Mouse (Mus musculus) liver, adult 2 months (tissue): Measurements from ENCODE around the gene Tmem121b. TPM values are rescaled to one million over a fixed set of nuclear protein-coding genes. Genes with fewer than 3 reads are reported as not detected.
A peak's percentile ranks its signal among the peaks of the same experiment; 100 is the strongest.

Source experiments
- DNase-seq: peaks from one replicate; pipeline ENCODE4 v3.0.0-alpha.2; 2011; ENCODE audit warnings: low read depth, low spot score; ENCODE audit errors: extremely low read depth
- H3K27ac ChIP-seq: fragments of 200-500 bp; replicated peaks from 2 replicates; pipeline ENCODE4 v1.5.1; 2012; ENCODE audit warnings: low read depth, mild to moderate bottlenecking, control low read depth, inconsistent platforms, low read length; ENCODE audit not compliant: insufficient read depth
- H3K27me3 ChIP-seq: fragments of 200-500 bp; 2 replicates; pipeline ENCODE4 v1.6.1; 2012; ENCODE audit warnings: mild to moderate bottlenecking, moderate library complexity, low read length, inconsistent platforms; ENCODE audit not compliant: control insufficient read depth, insufficient read depth
- H3K36me3 ChIP-seq: fragments of 200-500 bp; 2 replicates; pipeline ENCODE4 v1.6.1; 2012; ENCODE audit warnings: low read length, inconsistent platforms; ENCODE audit not compliant: control insufficient read depth, insufficient read depth
- H3K4me1 ChIP-seq: fragments of 200-500 bp; 2 replicates; pipeline ENCODE4 v1.6.1; 2011; ENCODE audit warnings: low read length; ENCODE audit not compliant: control insufficient read depth, insufficient read depth
- H3K4me3 ChIP-seq: fragments of 200-500 bp; 2 replicates; pipeline ENCODE4 v1.5.1; 2011; ENCODE audit warnings: low read depth, mild to moderate bottlenecking, control low read depth, low read length, moderate library complexity; ENCODE audit not compliant: insufficient read depth
- H3K79me2 ChIP-seq: fragments of 200-500 bp; 2 replicates; pipeline ENCODE4 v1.6.1; 2012; ENCODE audit warnings: inconsistent platforms, mild to moderate bottlenecking, low read length, moderate library complexity; ENCODE audit not compliant: control insufficient read depth, insufficient read depth
- H3K9ac ChIP-seq: fragments of 200-500 bp; 2 replicates; pipeline ENCODE4 v1.6.1; 2012; ENCODE audit warnings: low read depth, mild to moderate bottlenecking, control low read depth, inconsistent platforms, low read length
- CTCF ChIP-seq: fragments of 200-500 bp; IDR thresholded peaks from 2 replicates; pipeline ENCODE4 v1.5.1; 2011; ENCODE audit warnings: low read depth, low read length, control low read depth
- POLR2A ChIP-seq: fragments of 200-500 bp; IDR thresholded peaks from 2 replicates; pipeline ENCODE4 v1.6.1; 2011; ENCODE audit warnings: low read length, control low read depth; ENCODE audit not compliant: insufficient read depth; ENCODE audit errors: extremely low read depth
- WGBS: fragments of 180-500 bp; shearing (Covaris S2); methylation state at CpG from one replicate; pipeline ENCODE4 v1.1.7; 2018; 5-methylcytosine and 5-hydroxymethylcytosine counted together
- polyA plus RNA-seq: library from polyadenylated mRNA; depleted of rRNA; stranded (reverse); fragments of >200 nt; gene quantifications from 2 replicates; pipeline ENCODE4 v1.2.3, GENCODE M21; 2012
- total RNA-seq: library from RNA; depleted of rRNA; stranded (reverse); fragments of >200 nt; gene quantifications from 2 replicates; pipeline ENCODE4 v1.2.3, GENCODE M21; 2014

Tmem121b gene
- total and polyA plus RNA-seq, 2 experiments, result not detected

DNA sequence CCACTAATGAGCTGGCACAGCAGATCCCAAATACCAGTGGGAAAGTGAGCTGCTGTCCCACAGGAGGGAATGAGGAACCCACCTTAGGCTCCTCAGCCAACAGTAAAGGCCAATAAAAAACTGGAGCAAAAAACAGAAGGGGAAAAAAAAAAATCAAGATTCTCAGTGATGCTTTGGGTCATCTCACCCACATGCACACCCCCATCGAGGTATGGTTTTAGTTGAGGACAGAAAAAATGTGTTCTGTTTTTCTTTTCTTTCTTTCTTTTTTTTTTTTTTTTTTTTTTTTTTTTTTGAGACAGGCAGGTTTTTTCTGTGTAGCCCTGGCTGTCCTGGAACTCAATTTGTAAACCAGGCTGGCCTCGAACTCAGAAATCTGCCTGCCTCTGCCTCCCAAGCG is 40.1 kb downstream of the Tmem121b start:
- TF ChIP-seq POLR2A, result no peak
- TF ChIP-seq CTCF, result no peak
- no peak overlapping the region for H3K4me3 ChIP-seq
- DNase-seq, result no peak
- peaks cover 8% of the 10 kb centered on the region for H3K4me1 ChIP-seq
- 93% methylated on average over 3 of the region's 3 CpGs for WGBS
- no peaks in the 10 kb centered on the region for H3K27me3 ChIP-seq
- H3K27ac ChIP-seq, result no peak overlapping the region
- H3K36me3 ChIP-seq, result no peaks in the 10 kb centered on the region
- no peaks in the 10 kb centered on the region for H3K79me2 ChIP-seq
- no peak overlapping the region for H3K9ac ChIP-seq

DNA sequence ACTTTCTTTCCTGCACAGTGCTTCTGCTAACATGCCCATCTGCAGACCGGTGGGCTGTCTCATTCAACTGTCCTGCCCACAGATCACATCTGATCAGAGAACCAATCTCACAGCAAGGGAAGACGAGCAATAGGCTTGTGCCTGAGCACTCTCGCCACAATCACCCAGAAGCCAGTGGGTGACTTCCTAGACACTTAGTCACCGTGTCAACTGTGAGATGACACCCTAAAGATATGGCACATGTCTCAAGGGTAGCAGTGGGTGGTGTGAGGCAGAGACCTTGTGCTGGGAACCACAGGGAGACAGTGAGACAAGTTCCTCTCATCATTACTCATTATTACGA is 40.5 kb downstream of the Tmem121b start:
- Histone ChIP-seq H3K4me1 (peaks cover 8% of the 10 kb centered on the region), H3K27me3 (no peaks in the 10 kb centered on the region), H3K9ac (no peak overlapping the region), H3K36me3 (no peaks in the 10 kb centered on the region), H3K27ac (no peak overlapping the region), H3K79me2 (no peaks in the 10 kb centered on the region), H3K4me3 (no peak overlapping the region)
- WGBS, result 82% methylated on average over 5 of the region's 5 CpGs
- DNase-seq, result no peak
- TF ChIP-seq POLR2A (no peak), CTCF (no peak)

DNA sequence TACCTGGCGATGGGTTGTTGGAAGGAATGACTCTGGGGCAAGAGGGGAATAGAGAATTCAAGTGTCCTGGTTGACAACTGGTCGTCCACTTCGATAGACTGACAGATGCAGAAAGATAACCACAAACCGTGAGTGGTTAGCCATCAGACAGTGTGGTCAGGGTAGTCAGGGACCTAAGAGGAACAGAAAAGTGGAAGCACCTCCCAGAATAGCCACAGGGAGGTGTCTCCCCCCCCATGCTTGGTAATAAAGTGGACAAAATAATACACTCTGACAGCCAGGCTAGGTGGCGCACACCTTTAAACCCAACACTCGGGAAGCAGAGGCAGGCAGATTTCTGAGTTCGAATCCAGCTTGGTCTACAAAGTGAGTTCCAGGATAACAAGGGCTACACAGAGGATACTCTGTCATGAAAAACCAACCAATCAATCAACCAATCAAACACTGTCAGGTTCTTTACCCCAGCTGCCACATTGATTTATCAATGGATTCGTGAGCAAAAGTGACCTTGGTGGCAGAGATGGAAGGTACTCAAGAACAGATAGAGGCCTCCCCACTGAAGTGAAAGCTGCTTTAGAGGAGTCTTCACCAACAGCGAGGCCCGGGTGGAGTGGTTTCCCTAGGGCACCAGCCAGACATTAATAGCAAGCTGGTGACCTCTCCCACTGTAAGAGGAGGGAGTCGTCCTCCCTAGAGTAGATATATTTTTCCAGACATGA is 41.1 kb downstream of the Tmem121b start:
- TF ChIP-seq CTCF, result no peak; the same call in 1 of the 2 replicates
- no peak for TF ChIP-seq POLR2A
- no peaks in the 10 kb centered on the region for H3K79me2 ChIP-seq
- H3K4me3 ChIP-seq, result no peak overlapping the region
- no peaks in the 10 kb centered on the region for H3K36me3 ChIP-seq
- no peak overlapping the region for H3K27ac ChIP-seq
- peaks cover 8% of the 10 kb centered on the region for H3K4me1 ChIP-seq
- 73% methylated on average over 11 of the region's 11 CpGs for WGBS
- no peak for DNase-seq
- H3K9ac ChIP-seq, result no peak overlapping the region
- H3K27me3 ChIP-seq, result no peaks in the 10 kb centered on the region

DNA sequence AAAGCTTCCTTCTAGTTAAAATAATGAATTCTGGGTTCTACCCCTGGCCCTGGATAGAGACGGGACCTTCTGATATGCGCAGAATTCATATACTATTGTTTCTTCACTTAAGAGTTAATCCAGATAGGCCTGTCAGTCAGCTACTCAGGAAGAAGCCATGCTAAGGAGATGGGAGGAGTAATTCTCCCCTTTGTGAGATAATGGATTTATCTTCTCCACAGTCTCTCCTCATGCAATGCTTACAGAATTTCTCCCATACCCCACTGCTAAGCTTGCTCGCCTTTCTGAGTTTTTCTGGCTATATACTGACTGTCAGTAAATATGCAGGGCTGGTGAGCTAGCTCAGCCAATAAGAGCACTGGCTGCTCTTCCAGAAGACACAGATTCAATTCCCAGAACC is 43.4 kb downstream of the Tmem121b start:
- Histone ChIP-seq H3K36me3 (no peaks in the 10 kb centered on the region), H3K9ac (no peak overlapping the region), H3K79me2 (no peaks in the 10 kb centered on the region), H3K27me3 (no peaks in the 10 kb centered on the region), H3K4me1 (peaks cover 8% of the 10 kb centered on the region), H3K4me3 (no peak overlapping the region), H3K27ac (no peak overlapping the region)
- TF ChIP-seq POLR2A (no peak), CTCF (no peak)
- 92% methylated on average over 3 of the region's 3 CpGs for WGBS
- no peak for DNase-seq

DNA sequence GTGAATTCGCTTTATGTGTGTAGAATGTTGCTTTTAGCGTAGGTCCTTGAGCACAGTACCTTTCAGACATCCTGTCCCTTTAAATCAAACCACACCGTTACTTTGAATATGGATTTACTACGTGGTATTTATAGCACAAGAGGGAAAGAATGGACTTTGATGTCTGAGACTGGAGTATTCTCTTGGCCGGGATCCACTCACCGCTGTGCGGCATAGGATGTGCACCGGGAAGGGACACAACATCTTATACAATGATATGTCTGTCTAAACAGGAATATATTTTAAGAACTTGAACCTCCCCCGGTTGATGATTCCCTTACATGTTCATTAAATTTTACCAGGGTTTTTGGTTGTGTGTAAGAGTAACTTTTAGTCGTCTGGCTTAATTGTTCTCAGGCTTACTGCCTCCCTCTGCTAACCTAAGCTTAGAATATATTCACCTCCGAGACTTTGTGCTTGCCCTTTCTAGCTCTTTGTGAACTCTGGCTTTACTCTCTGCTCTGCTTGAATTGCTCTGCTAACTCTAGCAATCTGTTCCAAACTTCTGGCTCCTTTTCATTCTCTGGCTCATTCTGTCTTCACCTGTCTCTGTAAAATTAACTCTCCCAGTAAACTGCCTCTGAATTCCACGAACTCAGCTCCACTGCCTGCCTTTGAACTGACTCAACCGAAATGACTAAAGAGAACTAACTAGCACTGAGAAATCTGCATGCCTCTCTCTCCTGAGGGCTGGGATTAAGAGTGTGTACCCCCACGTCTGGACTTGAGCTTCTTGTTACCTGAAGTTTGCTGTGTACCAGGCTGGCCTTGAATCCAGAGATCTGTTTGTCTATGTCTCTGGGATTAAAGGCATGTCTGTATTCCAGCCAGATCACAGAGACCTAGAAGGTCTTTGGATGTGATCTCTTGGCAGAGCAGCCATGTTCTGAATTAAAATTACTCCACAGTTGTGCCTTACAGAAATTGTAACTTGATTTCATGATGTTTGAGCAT is 49.9 kb downstream of the Tmem121b start:
- Histone ChIP-seq H3K27ac (peak overlapping the region; percentile 71), H3K4me1 (peaks cover 13% of the 10 kb centered on the region), H3K36me3 (peaks cover 21% of the 10 kb centered on the region), H3K27me3 (no peaks in the 10 kb centered on the region), H3K4me3 (no peak overlapping the region), H3K9ac (no peak overlapping the region), H3K79me2 (no peaks in the 10 kb centered on the region; the same call in 1 of the 2 replicates)
- no peak for TF ChIP-seq CTCF
- TF ChIP-seq POLR2A, result no peak
- 34% methylated on average over 14 of the region's 14 CpGs for WGBS
- DNase-seq, result peak; percentile 57
